Mouse (Mus musculus) adrenal gland (tissue): ENCODE data around the gene Gramd1a.

Source experiments
- intact Hi-C: fragments of 180-260 bp; cut with DNase I; formaldehyde crosslinking; loops from one replicate; pipeline ENCODE4 v1.15.1; 2025

Gramd1a gene

GRCm38 (mm10) chr7:31098697-31099611 lies 56.7 kb downstream of the Gramd1a start:
- intact Hi-C loops, result loop anchor here (5.0 kb wide), 1 partner anchor 42 kb away; the partner anchor contains the start of genes Fxyd1 and Lgi4

GRCm38 (mm10) chr7:31097583-31098248 lies 58.0 kb downstream of the Gramd1a start:
- intact Hi-C loops, result loop anchor here (5.0 kb wide), 1 partner anchor 40 kb away; the partner anchor contains the start of genes Fxyd1 and Lgi4

GRCm38 (mm10) chr7:31096892-31097564 lies 58.7 kb downstream of the Gramd1a start:
- intact Hi-C loops, result loop anchor here (5.0 kb wide), 1 partner anchor 40 kb away; the partner anchor contains the start of genes Fxyd1 and Lgi4

GRCm38 (mm10) chr7:31094774-31095501 lies 60.8 kb downstream of the Gramd1a start:
- intact Hi-C loops, result loop anchor here (5.0 kb wide), 2 partner anchors 38 to 228 kb away; partner anchors contain the start of genes Fxyd1 and Lgi4

GRCm38 (mm10) chr7:31089721-31090120 lies 66.0 kb downstream of the Gramd1a start:
- intact Hi-C loops, result loop anchor here (5.0 kb wide), 1 partner anchor 222 kb away; no protein-coding TSS in a partner anchor

GRCm38 (mm10) chr7:31088206-31088605 lies 67.5 kb downstream of the Gramd1a start:
- intact Hi-C loops, result no loop called here

- intact Hi-C loops, result no loop called here
Measured at GRCm38 (mm10) chr7:31087262-31087661, 68.4 kb downstream of the Gramd1a start.

- intact Hi-C loops, result no loop called here
Measured at GRCm38 (mm10) chr7:31086175-31086755, 69.4 kb downstream of the Gramd1a start.

- intact Hi-C loops, result no loop called here
Measured at GRCm38 (mm10) chr7:31085171-31085570, 70.5 kb downstream of the Gramd1a start.

- intact Hi-C loops, result no loop called here
Measured at GRCm38 (mm10) chr7:31084140-31084539, 71.6 kb downstream of the Gramd1a start.

GRCm38 (mm10) chr7:31082831-31083588 lies 72.7 kb downstream of the Gramd1a start:
- intact Hi-C loops, result no loop called here

- intact Hi-C loops, result no loop called here
Measured at GRCm38 (mm10) chr7:31082106-31082505, 73.6 kb downstream of the Gramd1a start.

GRCm38 (mm10) chr7:31081106-31081505 lies 74.6 kb downstream of the Gramd1a start:
- intact Hi-C loops, result no loop called here

GRCm38 (mm10) chr7:31080611-31081010 lies 75.1 kb downstream of the Gramd1a start:
- intact Hi-C loops, result no loop called here
